Mouse (Mus musculus): ENCODE results near the gene Tspan17.

DNA sequence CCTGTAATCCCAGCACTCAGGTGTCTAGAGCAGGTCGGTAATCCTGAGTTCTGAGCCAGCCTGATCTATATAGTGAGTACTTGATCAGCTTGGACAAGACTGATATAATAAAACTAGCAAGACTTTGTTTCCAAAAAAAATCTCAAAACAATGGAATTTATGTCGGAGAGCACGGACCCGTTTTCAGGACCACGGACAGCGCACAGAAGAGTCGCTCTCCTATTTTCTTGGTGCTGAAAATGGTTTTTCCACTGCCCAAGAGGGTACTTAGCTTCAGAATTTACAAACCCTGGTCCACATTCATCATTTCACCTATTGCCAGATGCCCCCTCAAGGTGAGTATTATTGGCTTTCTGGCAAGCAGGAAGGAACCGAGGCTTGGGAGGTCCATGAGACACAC is 38.5 kb upstream of the Tspan17 start:
- no peak for TF ChIP-seq CTCF (IDR thresholded peaks at IDR 0.05; ENCODE audit: insufficient read depth, low read depth, low read length)
- TF ChIP-seq POLR2A (IDR thresholded peaks at IDR 0.05; ENCODE audit: insufficient read depth, low read depth, low read length), result no peak
